Mouse (Mus musculus) MN1 (cell line): ENCODE data around the gene Gpatch4.
A peak's percentile ranks its signal among the peaks of the same experiment; 100 is the strongest.

Source experiments
- DNase-seq: peaks from one replicate; pipeline ENCODE4 v3.0.0-alpha.2; 2016; ENCODE audit warnings: low spot score

Gpatch4 gene

GRCm38 (mm10) chr3:88042661-88043421 lies at the start of gene Gpatch4:
TSS of gene Gpatch4 (plus strand) at chr3:88043108.
- DNase-seq = peak; percentile 96

GRCm38 (mm10) chr3:87993436-87993835 lies 49.5 kb upstream of the Gpatch4 start:
- DNase-seq = no peak

- DNase-seq = no peak
These were observed 47.6 kb upstream of the Gpatch4 start for GRCm38 (mm10) chr3:87995331-87995730.

GRCm38 (mm10) chr3:87996401-87996800 lies 46.5 kb upstream of the Gpatch4 start:
- no peak for DNase-seq

GRCm38 (mm10) chr3:87996971-87997614 lies 45.8 kb upstream of the Gpatch4 start:
- DNase-seq = peak; percentile 67

- DNase-seq = no peak
These were observed 44.2 kb upstream of the Gpatch4 start for GRCm38 (mm10) chr3:87998747-87999146.

GRCm38 (mm10) chr3:87999243-87999895 lies 43.5 kb upstream of the Gpatch4 start:
- DNase-seq = no peak

- no peak for DNase-seq
These were observed 42.7 kb upstream of the Gpatch4 start, which contains the start of gene Bcan for GRCm38 (mm10) chr3:88000181-88000580. TSS of gene Bcan (minus strand) at chr3:88000230.

GRCm38 (mm10) chr3:88000816-88001595 lies 41.9 kb upstream of the Gpatch4 start:
- DNase-seq = no peak

- DNase-seq = peak; percentile 70
These were observed 40.5 kb upstream of the Gpatch4 start for GRCm38 (mm10) chr3:88002291-88002976.

- DNase-seq = peak; percentile 38
These were observed 36.8 kb upstream of the Gpatch4 start for GRCm38 (mm10) chr3:88005822-88006786.

GRCm38 (mm10) chr3:88010634-88011265 lies 32.2 kb upstream of the Gpatch4 start:
- peak; percentile 63 for DNase-seq

GRCm38 (mm10) chr3:88022322-88023191 lies 20.4 kb upstream of the Gpatch4 start:
- DNase-seq = peak; percentile 97

- DNase-seq = peak; percentile 78
These were observed 19.5 kb upstream of the Gpatch4 start for GRCm38 (mm10) chr3:88023192-88024074.

GRCm38 (mm10) chr3:88026823-88027222 lies 16.1 kb upstream of the Gpatch4 start:
- no peak for DNase-seq

- no peak for DNase-seq
These were observed 15.3 kb upstream of the Gpatch4 start, which contains the start of gene Hapln2 for GRCm38 (mm10) chr3:88027434-88028186. TSS of gene Hapln2 (minus strand) at chr3:88027583.
